Comparison of ENCODE assay signal across 12 mouse cellular contexts in the genomic region with DNA sequence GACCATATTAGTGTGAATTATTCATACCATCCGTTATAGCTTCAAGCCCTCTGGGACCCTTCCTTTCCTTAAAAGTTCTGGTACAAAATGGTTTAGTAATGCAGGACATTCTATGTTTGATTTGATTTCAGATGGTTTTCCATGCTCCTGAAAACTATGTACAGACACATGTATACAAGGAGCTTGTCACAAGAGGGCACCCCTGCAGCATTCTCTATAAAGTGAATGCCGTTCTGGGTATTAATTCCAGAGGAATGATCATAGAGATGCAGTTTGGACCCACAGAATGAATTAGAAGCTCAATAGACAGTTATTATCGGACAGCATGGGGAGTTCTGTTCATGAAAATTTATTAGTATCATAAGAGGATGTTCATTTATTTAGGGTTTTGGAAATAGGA. TPM values are rescaled to one million over a fixed set of nuclear protein-coding genes. Genes with fewer than 3 reads are reported as not detected.
DNase-seq lines count a peak whose midpoint lies in the region; ATAC-seq and TF ChIP-seq lines count a peak whose summit lies in the region.
"Had no signal": no experiment of that assay in that cellular context is flagged by ENCODE, and none has a peak within 500 bp of the region (broad histone marks: within the 10 kb centered on the region; RNA-seq: fewer than 3 reads in every experiment).

No protein-coding gene starts in this region.

- peaks cover 15% of the 10 kb centered on the region for H3K4me1 ChIP-seq in heart, postnatal 0 days (ENCODE audit: control insufficient read depth, insufficient read depth)
- H3K4me1 ChIP-seq in heart, embryonic 12.5 days (replicated peaks) = peaks cover 12% of the 10 kb centered on the region

- no peak overlapping the region for H3K4me3 ChIP-seq in heart, postnatal 0 days (ENCODE audit: low read depth, low read length)
- no peak overlapping the region for H3K4me3 ChIP-seq in heart, embryonic 12.5 days
- H3K4me3 ChIP-seq: erythroblast, embryonic 14.5 days; hindbrain, embryonic 10.5 days; lung, embryonic 15.5 days had no signal

- H3K27me3 ChIP-seq in heart, postnatal 0 days (ENCODE audit: control insufficient read depth, insufficient read depth, low read length) = no peaks in the 10 kb centered on the region
- no peaks in the 10 kb centered on the region for H3K27me3 ChIP-seq in heart, embryonic 12.5 days (replicated peaks)
- H3K27me3 ChIP-seq: lung, embryonic 15.5 days had no signal

- no peak overlapping the region for H3K9ac ChIP-seq in heart, postnatal 0 days (replicated peaks; ENCODE audit: low read depth, low read length)
- no peak overlapping the region for H3K9ac ChIP-seq in heart, embryonic 12.5 days
- H3K9ac ChIP-seq: lung, embryonic 15.5 days had no signal

- no peak overlapping the region for H3K4me2 ChIP-seq in heart, postnatal 0 days (ENCODE audit: low read depth, low read length)
- H3K4me2 ChIP-seq in heart, embryonic 12.5 days = no peak overlapping the region
- H3K4me2 ChIP-seq: lung, embryonic 15.5 days had no signal

- ATAC-seq in heart, postnatal 0 days (ENCODE audit: insufficient read depth, low read depth) = no peak
- no peak for ATAC-seq in heart, embryonic 12.5 days (ENCODE audit: insufficient number of reproducible peaks, low FRiP score)

- H3K9me3 ChIP-seq in heart, postnatal 0 days (replicated peaks; ENCODE audit: control insufficient read depth, low read length) = no peaks in the 10 kb centered on the region
- no peaks in the 10 kb centered on the region for H3K9me3 ChIP-seq in heart, embryonic 12.5 days (replicated peaks)
- H3K9me3 ChIP-seq: hindbrain, embryonic 10.5 days; lung, embryonic 15.5 days had no signal

- TF ChIP-seq CTCF in heart, postnatal 0 days (IDR thresholded peaks at IDR 0.05; ENCODE audit: low read depth) = peak; percentile 45

- intact Hi-C loops in left cerebral cortex, postnatal 14 days (cut with DNase I) = no loop called here

- TF ChIP-seq EP300 in heart, postnatal 0 days (IDR thresholded peaks at IDR 0.05; ENCODE audit: low read depth) = no peak

- no peak overlapping the region for H3K27ac ChIP-seq in heart, postnatal 0 days (ENCODE audit: low read depth)
- no peak overlapping the region for H3K27ac ChIP-seq in heart, embryonic 12.5 days (ENCODE audit: poor library complexity, severe bottlenecking)
- H3K27ac ChIP-seq: hindbrain, embryonic 10.5 days; lung, embryonic 15.5 days had no signal

- H3K36me3 ChIP-seq in heart, postnatal 0 days (replicated peaks; ENCODE audit: control insufficient read depth, insufficient read depth, low read length) = no peaks in the 10 kb centered on the region
- no peaks in the 10 kb centered on the region for H3K36me3 ChIP-seq in heart, embryonic 12.5 days
- H3K36me3 ChIP-seq: hindbrain, embryonic 10.5 days; lung, embryonic 15.5 days had no signal

- peak; percentile 11 for DNase-seq in heart, postnatal 0 days (ENCODE audit: low spot score)
- peak; percentile 45 to 52 for DNase-seq in left cerebral cortex, postnatal 14 days (ENCODE audit: low spot score in 2 of 2)
- no peak for DNase-seq in left cerebral cortex, adult 8-10 months (ENCODE audit: low spot score in 2 of 2)
- peak; percentile 66 for DNase-seq in 3T3-L1 (ENCODE audit: low read depth, low spot score)
- DNase-seq in NIH3T3 (ENCODE audit: low read depth) = peak; percentile 61
- no peak for DNase-seq in gastrocnemius, postnatal 4 days (ENCODE audit: low spot score in 2 of 2)
- DNase-seq: gastrocnemius, postnatal 25 days; layer of hippocampus, postnatal 36 days had no signal

- WGBS in heart, postnatal 0 days = 37% methylated on average over 3 of the region's 3 CpGs
- WGBS in heart, embryonic 12.5 days = 40% methylated on average over 3 of the region's 3 CpGs

RNA-seq across cellular contexts. Expression of a gene that starts 2.3 kb away (rescaled TPM):
- total RNA-seq in heart, postnatal 0 days (2014; rRNA removed; ENCODE audit: low replicate concordance) = 3.3 and 4.9 TPM in 2 replicates
- 5.6 and 8.3 TPM in 2 replicates for polyA plus RNA-seq in heart, postnatal 0 days (2015; fragmentation: Nextera tagmentation; extraction: Ambion mirVana)
- polyA plus RNA-seq in heart, embryonic 12.5 days (2016; fragmentation: Nextera tagmentation; extraction: Ambion mirVana) = 5.9 and 6.9 TPM in 2 replicates
- 10 to 100 TPM; 17.3 to 19.7 TPM for total RNA-seq in left cerebral cortex, postnatal 14 days (2021)
- total RNA-seq in left cerebral cortex, adult 8-10 months (2022) = 10 to 100 TPM; 23.3 to 30.1 (median 28.9) TPM
- 1 to 10 TPM; 6.1 to 6.3 TPM for total RNA-seq in gastrocnemius, postnatal 4 days (2021)

RNA-seq across cellular contexts. Expression of a gene that starts 35.2 kb away (rescaled TPM):
- not detected in 2 replicates for total RNA-seq in heart, postnatal 0 days (2014; rRNA removed; ENCODE audit: low replicate concordance)
- 0.12 and 0.14 TPM in 2 replicates for polyA plus RNA-seq in heart, postnatal 0 days (2015; fragmentation: Nextera tagmentation; extraction: Ambion mirVana)
- 0.21 and 0.45 TPM in 2 replicates for polyA plus RNA-seq in heart, embryonic 12.5 days (2016; fragmentation: Nextera tagmentation; extraction: Ambion mirVana)
- 1 to 10 TPM; 1.8 TPM for total RNA-seq in left cerebral cortex, postnatal 14 days (2021)
- total RNA-seq in left cerebral cortex, adult 8-10 months (2022) = 1 to 10 TPM in 3 of 4 experiments, under 1 TPM in 1; 0.89 to 2.7 (median 1.6) TPM
- total RNA-seq in gastrocnemius, postnatal 4 days (2021) = not detected
- total RNA-seq: gastrocnemius, postnatal 25 days had no signal
- polyA plus RNA-seq: erythroblast, embryonic 14.5 days had no signal

Comparison
In these comparisons a context has a peak if more than half of its experiments do, and no peak if none do; other contexts are left out.
1. DNase-seq: peak in heart, postnatal 0 days (single experiment), left cerebral cortex, postnatal 14 days (2 of 2), 3T3-L1 (single experiment) and NIH3T3 (single experiment); none in left cerebral cortex, adult 8-10 months (0 of 2) and gastrocnemius, postnatal 4 days (0 of 2).